ENCODE assay signal across 13 mouse cellular contexts in genomic region chr8:121769621-121770020, GRCm38 (mm10). TPM values are rescaled to one million over a fixed set of nuclear protein-coding genes. Genes with fewer than 3 reads are reported as not detected.
"Had no signal": no experiment of that assay in that cellular context is flagged by ENCODE, and none has a peak within 500 bp of the region (broad histone marks: within the 10 kb centered on the region; RNA-seq: fewer than 3 reads in every experiment).

No protein-coding gene starts in this region.

- H3K27me3 ChIP-seq: kidney, embryonic 15.5 days; neural tube, embryonic 12.5 days; stomach, embryonic 15.5 days had no signal

- DNase-seq: kidney, postnatal 14 days; left cerebral cortex, postnatal 4 days; retina, postnatal 1 day; right cerebral cortex, postnatal 4 days; thymus, adult 2 months; thymus, postnatal 25 days had no signal

- H3K4me3 ChIP-seq: kidney, embryonic 15.5 days; limb, embryonic 15.5 days; liver, embryonic 12.5 days; midbrain, embryonic 10.5 days; neural tube, embryonic 12.5 days; stomach, embryonic 15.5 days had no signal

- H3K4me1 ChIP-seq: kidney, embryonic 15.5 days; limb, embryonic 15.5 days; liver, embryonic 12.5 days; stomach, embryonic 15.5 days had no signal

- H3K27ac ChIP-seq: kidney, embryonic 15.5 days; limb, embryonic 15.5 days; liver, embryonic 12.5 days; neural tube, embryonic 12.5 days; stomach, embryonic 15.5 days had no signal

RNA-seq across cellular contexts. Expression of gene Jph3, which starts 40.2 kb away (rescaled TPM):
- total RNA-seq: monocyte, adult 5-6 weeks had no signal
